Mouse (Mus musculus): Measurements from ENCODE around the gene Alox5ap. TPM values are rescaled to one million over a fixed set of nuclear protein-coding genes. Genes with fewer than 3 reads are reported as not detected.

Gene Alox5ap
- total and polyA plus RNA-seq, 3 experiments, result 2.0 to 26.4 (median 9.9) TPM

DNA sequence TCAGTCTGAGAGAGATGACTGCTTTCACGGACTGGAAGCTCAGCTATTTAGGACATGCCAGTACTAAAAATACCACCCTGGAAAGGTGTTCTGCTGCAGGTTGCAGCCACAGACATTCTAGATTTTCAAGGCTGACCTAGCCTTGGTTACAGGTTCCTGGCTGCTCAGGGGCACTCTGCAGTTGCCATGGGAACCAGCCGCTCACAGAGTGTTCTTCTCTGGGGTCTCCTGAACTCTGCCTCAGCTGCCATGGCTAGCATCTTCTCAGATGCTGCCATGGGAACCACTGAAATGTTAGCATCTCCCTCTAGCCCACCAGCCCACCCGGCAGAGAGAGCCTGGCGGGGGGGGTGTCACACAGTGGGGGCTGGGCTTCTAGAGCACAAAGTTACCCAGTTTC is 52.4 kb downstream of the Alox5ap start:
- in situ Hi-C loops (cut with MboI; ENCODE audit: low pct_ligation_motif_present, low pct_unique_long_range_greater_than_20kb, low sequenced_read_pairs) (no loop called here), dilution Hi-C loops (cut with MboI; ENCODE audit: extremely low pct_ligation_motif_present, extremely low pct_unique_long_range_greater_than_20kb, low sequenced_read_pairs) (no loop called here)
- no peak for TF ChIP-seq ETS1 (conservative IDR thresholded peaks at IDR 0.05; ENCODE audit: low read depth, low read length)
- no peak for TF ChIP-seq ZKSCAN1 (IDR thresholded peaks at IDR 0.05; ENCODE audit: borderline replicate concordance, low read depth, low read length)
- no peak for TF ChIP-seq RCOR1 (conservative IDR thresholded peaks at IDR 0.05; ENCODE audit: low read depth, low read length)
- TF ChIP-seq ZC3H11A (IDR thresholded peaks at IDR 0.05; ENCODE audit: low read depth, low read length), result no peak
- no peak for TF ChIP-seq MAZ (IDR thresholded peaks at IDR 0.05; ENCODE audit: low read depth, low read length)
- TF ChIP-seq NRF1 (IDR thresholded peaks at IDR 0.05; ENCODE audit: low read depth, low read length), result no peak
- Histone ChIP-seq H3K79me2 (replicated peaks; ENCODE audit: control insufficient read depth, extremely low read depth, insufficient read depth, poor library complexity, severe bottlenecking) (no peaks in the 10 kb centered on the region), H3K9ac (ENCODE audit: insufficient read depth, low read depth) (no peak overlapping the region), H3K27ac (ENCODE audit: insufficient read depth, low read depth) (no peak overlapping the region), H3K27me3 (replicated peaks) (peaks cover 43% of the 10 kb centered on the region), H3K36me3 (replicated peaks in 1 of 2; ENCODE audit: control insufficient read depth in 1 of 2, insufficient read depth in 1 of 2, low read length in 1 of 2) (no peaks in the 10 kb centered on the region), H3K4me3 (replicated peaks in 1 of 3; ENCODE audit: low read depth in 2 of 3, low read length in 2 of 3, poor library complexity in 1 of 3) (no peak overlapping the region), H3K4me1 (ENCODE audit: control insufficient read depth in 1 of 2, insufficient read depth in 2 of 2) (peaks cover 0 to 7% of the 10 kb centered on the region in 2 experiments; a peak in 2 of 4 replicates), H3K9me3 (replicated peaks; ENCODE audit: low read length) (peaks cover 15% of the 10 kb centered on the region), H3K4me2 (ENCODE audit: insufficient read depth, low read depth, poor library complexity, severe bottlenecking) (no peak overlapping the region)
- DNase-seq (ENCODE audit: extremely low read depth), result no peak

- in situ Hi-C loops (cut with MboI; ENCODE audit: low pct_ligation_motif_present, low pct_unique_long_range_greater_than_20kb, low sequenced_read_pairs) (no loop called here), dilution Hi-C loops (cut with MboI; ENCODE audit: extremely low pct_ligation_motif_present, extremely low pct_unique_long_range_greater_than_20kb, low sequenced_read_pairs) (no loop called here)
- Histone ChIP-seq H3K27ac (ENCODE audit: insufficient read depth, low read depth) (no peak overlapping the region), H3K9me3 (replicated peaks; ENCODE audit: low read length) (peaks cover 10% of the 10 kb centered on the region), H3K4me2 (ENCODE audit: insufficient read depth, low read depth, poor library complexity, severe bottlenecking) (no peak overlapping the region), H3K79me2 (replicated peaks; ENCODE audit: control insufficient read depth, extremely low read depth, insufficient read depth, poor library complexity, severe bottlenecking) (no peaks in the 10 kb centered on the region), H3K36me3 (replicated peaks in 1 of 2; ENCODE audit: control insufficient read depth in 1 of 2, insufficient read depth in 1 of 2, low read length in 1 of 2) (no peaks in the 10 kb centered on the region), H3K4me1 (ENCODE audit: control insufficient read depth in 1 of 2, insufficient read depth in 2 of 2) (peaks cover 0 to 7% of the 10 kb centered on the region in 2 experiments; a peak in 2 of 4 replicates), H3K9ac (ENCODE audit: insufficient read depth, low read depth) (no peak overlapping the region), H3K27me3 (replicated peaks) (peaks cover 58% of the 10 kb centered on the region), H3K4me3 (replicated peaks in 1 of 3; ENCODE audit: low read depth in 2 of 3, low read length in 2 of 3, poor library complexity in 1 of 3) (no peak overlapping the region)
- no peak for TF ChIP-seq RAD21 (IDR thresholded peaks at IDR 0.05; ENCODE audit: low read depth, low read length)
- no peak for TF ChIP-seq USF2 (conservative IDR thresholded peaks at IDR 0.05; ENCODE audit: low read depth, low read length)
- TF ChIP-seq POLR2A (IDR thresholded peaks at IDR 0.05; ENCODE audit: low read depth, low read length), result no peak
- TF ChIP-seq MYC (IDR thresholded peaks at IDR 0.05; ENCODE audit: low read depth, low read length), result no peak
- no peak for TF ChIP-seq JUN (IDR thresholded peaks at IDR 0.05; ENCODE audit: insufficient read depth, low read depth, low read length)
- TF ChIP-seq UBTF (IDR thresholded peaks at IDR 0.05; ENCODE audit: low read depth, low read length), result no peak
- no peak for TF ChIP-seq NRF1 (IDR thresholded peaks at IDR 0.05; ENCODE audit: low read depth, low read length)
- TF ChIP-seq HCFC1 (IDR thresholded peaks at IDR 0.05; ENCODE audit: low read depth, low read length), result no peak
- TF ChIP-seq GABPA (IDR thresholded peaks at IDR 0.05; ENCODE audit: insufficient replicate concordance, low read depth, low read length), result no peak
- DNase-seq (ENCODE audit: extremely low read depth), result no peak
Measured at GRCm38 (mm10) chr5:149319874-149320323, 55.3 kb downstream of the Alox5ap start.

Measured in CH12.LX (cell line).